Mouse (Mus musculus): Measurements from ENCODE around the gene Hmgn3. TPM values are rescaled to one million over a fixed set of nuclear protein-coding genes. Genes with fewer than 3 reads are reported as not detected.

The Hmgn3 gene
- total RNA-seq, 2 experiments from 2014 or later: 20.2 to 26.6 TPM

- intact Hi-C loops (cut with DNase I): no loop called here
- no peak for DNase-seq
Measured at GRCm38 (mm10) chr9:83103785-83104184, 42.7 kb downstream of the Hmgn3 start.

GRCm38 (mm10) chr9:83101691-83102090, 44.8 kb downstream of the Hmgn3 start:
- intact Hi-C loops (cut with DNase I): no loop called here
- no peak for DNase-seq

GRCm38 (mm10) chr9:83100786-83101185, 45.7 kb downstream of the Hmgn3 start:
- no peak for DNase-seq
- intact Hi-C loops (cut with DNase I): no loop called here

- intact Hi-C loops (cut with DNase I): no loop called here
- no peak for DNase-seq
Measured at GRCm38 (mm10) chr9:83098652-83099307, 47.7 kb downstream of the Hmgn3 start.

GRCm38 (mm10) chr9:83097816-83098215, 48.7 kb downstream of the Hmgn3 start:
- DNase-seq: peak; percentile 23 to 63
- intact Hi-C loops (cut with DNase I): no loop called here

- no peak for DNase-seq
- intact Hi-C loops (cut with DNase I): no loop called here
Measured at GRCm38 (mm10) chr9:83094649-83095336, 51.7 kb downstream of the Hmgn3 start.

DNA sequence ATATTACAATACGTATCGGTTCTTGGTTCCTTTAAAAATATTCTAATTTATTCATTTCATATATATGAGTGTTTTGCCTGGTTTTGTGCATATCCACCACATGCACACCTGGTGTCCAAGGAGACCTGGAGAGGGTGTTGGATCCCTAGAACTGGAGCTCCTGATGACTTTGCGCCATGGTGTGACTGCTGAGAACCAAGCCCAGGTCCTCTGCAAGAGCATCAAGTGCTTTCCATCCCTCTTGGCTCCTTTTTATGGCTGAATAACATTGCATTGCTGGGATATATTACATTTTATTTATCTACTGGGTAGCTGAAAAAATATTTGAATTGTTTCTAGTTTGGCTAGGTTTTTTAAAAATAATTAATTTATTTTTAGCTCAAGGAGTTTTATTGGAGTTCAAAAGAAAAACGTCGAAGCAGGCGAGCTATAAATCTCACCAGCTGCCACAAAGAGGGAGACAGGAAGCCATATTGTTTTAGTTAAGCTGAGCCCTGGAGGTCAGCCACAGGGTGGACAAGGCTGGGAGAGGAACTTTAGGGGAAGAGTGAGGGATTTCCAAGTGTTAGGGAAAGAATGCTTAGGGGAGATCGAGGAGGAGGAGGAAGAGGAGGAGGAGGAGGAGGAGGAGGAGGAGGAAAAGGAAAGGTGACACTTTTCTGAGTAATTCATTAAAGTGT, 62.6 kb downstream of the Hmgn3 start:
- DNase-seq: no peak
- intact Hi-C loops (cut with DNase I): no loop called here

DNA sequence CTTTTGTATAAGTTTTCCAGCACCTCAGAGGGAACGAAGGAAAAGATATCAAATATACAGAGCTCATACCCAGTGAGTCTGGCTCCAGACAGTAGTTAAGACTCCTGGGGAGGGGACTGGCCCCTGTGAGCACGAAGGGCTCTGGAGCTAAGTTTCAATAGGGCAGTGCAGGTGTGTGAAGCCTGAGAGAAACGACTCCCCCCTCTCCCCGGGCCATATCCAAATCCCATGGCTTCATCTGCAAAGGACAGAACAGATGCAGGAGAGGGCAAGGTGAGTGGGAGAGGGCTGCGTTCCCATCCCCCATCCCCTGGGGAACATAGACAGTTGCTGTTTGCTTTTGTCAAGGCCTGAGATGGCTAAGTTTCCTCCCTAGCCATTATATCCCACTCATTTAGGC, 63.4 kb downstream of the Hmgn3 start:
- intact Hi-C loops (cut with DNase I): no loop called here
- DNase-seq: no peak

DNA sequence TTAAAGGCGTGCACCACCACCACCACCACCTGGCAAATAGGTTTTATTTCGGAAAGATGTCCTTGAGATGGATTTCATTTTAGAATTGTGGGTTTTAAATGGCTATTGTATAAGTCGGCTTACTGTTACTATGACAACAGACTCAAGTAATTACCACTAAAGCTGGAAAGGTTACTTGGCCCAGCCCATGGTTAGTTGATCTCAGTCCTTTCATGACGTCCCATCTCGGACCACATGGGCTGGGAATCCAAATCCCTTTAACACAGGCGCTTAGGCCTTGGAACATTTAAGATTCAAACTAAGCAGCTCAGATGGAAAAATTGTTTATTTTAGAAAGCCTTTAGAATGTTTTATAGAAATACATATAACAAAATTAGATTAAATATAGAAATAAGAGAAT, 64.2 kb downstream of the Hmgn3 start:
- no peak for DNase-seq
- intact Hi-C loops (cut with DNase I): no loop called here

DNA sequence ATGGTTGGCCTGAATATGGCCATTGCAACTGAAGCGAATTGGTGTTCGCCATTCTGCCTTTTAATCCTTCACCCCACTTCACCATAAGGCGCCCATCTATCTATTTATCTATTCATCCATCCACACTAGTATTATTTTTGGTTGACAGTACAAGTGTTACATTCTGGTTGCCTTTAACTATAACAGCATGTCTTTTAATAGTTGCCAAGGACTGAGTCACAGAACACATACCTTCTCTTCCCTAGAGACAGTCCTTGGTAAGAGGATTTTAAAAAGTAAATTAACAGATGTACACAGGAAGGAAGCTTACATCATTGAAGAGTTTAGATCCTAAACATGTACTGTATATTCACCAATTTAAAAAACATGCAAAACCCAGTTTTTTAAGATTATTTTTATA, 66.8 kb downstream of the Hmgn3 start:
- no peak for DNase-seq
- intact Hi-C loops (cut with DNase I): no loop called here

GRCm38 (mm10) chr9:83068246-83068645, 78.2 kb downstream of the Hmgn3 start:
- peak in 1 of 2 experiments; percentile 3 for DNase-seq
- intact Hi-C loops (cut with DNase I): no loop called here

GRCm38 (mm10) chr9:83061289-83061688, 85.2 kb downstream of the Hmgn3 start:
- DNase-seq: no peak
- intact Hi-C loops (cut with DNase I): no loop called here

Other genes starting within 250 kb of the Hmgn3 start
- gene Phip, start 171.2 kb downstream of the Hmgn3 start, total RNA-seq (2021): 10 to 100 TPM; 33.4 to 34.2 TPM